Mouse (Mus musculus) heart, postnatal 25 days (tissue): ENCODE measurements at regions not wholly inside any gene's neighbourhood (a gene's known extent, or its start where the extent isn't known, plus 50 kb on each side); places are given as distances from the start of the nearest gene placed in this dataset.

Experiments
- DNase-seq: peaks from one replicate; pipeline ENCODE4 v3.0.0; 2022; ENCODE audit warnings: low spot score
- intact Hi-C: fragments of 180-260 bp; cut with DNase I; formaldehyde crosslinking; loops from one replicate; pipeline ENCODE4 v1.15.1; 2025

DNA sequence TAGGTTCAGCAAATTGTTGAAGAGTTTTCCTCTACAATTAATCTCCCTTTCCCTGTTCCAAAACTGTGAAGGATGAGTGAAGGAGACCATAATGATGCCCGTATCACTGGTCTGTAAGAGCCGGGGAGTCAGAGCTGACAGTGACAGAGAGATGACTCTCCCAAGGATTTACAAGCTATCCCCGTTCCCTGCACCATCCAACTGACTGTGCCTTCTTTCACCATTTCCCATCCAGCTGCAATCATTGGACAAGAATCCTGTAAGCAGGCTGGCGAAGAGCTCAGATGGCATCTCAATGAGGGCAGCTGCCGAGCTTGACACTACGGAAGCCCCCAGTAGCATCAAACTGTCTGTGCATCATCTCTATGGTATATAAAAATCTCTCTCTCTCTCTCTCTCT, 133.1 kb downstream of the Irs2 start:
- intact Hi-C loops = no loop called here

DNA sequence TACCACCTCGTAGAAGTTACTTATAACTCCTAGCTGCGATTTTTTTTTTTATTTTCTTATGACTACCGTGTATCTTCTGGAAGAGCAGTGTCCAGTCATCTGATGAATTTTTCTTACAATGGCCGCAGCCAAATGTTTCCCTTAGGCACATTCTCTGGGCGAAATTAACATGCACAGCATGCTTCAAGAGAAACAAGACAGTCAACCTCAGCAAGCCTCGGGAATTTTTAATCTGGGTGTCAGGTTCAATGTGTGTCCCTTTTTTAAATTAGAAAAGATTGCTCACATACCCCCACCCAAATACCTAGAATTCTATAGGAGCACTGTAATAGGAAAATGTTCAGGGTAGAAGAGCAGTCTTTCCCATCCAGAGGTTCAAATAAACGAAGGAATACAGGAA, 136.8 kb downstream of the Irs2 start:
- intact Hi-C loops = no loop called here
- DNase-seq = no peak

More for the DNA sequence above, 133.1 kb downstream of the Irs2 start:
- DNase-seq = no peak

DNA sequence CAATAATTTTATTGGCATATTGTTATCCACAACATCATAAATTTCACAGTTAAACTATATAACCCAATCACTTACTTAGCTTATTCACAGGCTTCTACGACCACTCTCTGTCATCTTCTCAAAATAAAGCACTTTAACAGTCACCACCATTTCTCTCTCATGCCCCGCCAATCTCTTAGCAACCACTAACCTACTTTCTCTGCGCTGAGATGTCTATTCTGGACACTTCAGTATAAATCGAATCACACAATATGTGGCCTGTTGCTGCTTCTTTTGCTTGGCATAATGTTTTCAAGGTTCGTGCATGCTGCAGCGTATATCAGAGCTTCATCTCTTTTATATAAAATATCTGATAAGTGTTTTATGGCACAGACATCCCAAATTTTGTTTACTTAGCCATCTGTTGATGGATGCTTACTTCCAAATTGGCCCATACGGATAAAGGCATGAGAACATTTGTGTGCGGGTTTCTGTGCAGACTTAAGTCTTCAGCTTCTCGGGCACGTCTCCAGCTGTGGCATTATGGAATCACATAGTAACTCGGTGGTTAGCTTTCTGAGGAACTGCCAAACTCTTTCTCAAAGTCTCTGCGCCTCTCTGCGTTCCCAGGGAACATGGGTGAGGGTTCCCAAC, 137.7 kb downstream of the Irs2 start:
- intact Hi-C loops = no loop called here
- no peak for DNase-seq

DNA sequence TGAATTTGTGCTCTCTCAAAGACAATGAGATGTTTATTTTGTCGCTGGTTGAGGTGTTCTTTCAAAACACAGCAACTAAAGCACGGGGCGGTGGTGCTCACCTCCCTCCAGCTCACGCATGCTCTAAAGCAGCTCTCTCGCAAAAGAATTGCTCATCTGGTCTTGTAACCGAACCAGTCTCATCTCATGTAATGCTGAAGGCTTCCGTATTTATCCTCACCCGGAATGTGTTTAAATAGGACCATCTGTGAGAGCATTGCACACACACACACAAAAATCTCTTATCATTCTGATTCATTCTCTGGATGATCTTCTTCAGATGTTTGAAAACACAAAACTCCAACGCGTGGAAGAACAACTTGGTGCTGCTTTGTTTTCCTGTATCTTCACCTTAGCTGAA, 138.4 kb downstream of the Irs2 start:
- no peak for DNase-seq
- intact Hi-C loops = no loop called here

DNA sequence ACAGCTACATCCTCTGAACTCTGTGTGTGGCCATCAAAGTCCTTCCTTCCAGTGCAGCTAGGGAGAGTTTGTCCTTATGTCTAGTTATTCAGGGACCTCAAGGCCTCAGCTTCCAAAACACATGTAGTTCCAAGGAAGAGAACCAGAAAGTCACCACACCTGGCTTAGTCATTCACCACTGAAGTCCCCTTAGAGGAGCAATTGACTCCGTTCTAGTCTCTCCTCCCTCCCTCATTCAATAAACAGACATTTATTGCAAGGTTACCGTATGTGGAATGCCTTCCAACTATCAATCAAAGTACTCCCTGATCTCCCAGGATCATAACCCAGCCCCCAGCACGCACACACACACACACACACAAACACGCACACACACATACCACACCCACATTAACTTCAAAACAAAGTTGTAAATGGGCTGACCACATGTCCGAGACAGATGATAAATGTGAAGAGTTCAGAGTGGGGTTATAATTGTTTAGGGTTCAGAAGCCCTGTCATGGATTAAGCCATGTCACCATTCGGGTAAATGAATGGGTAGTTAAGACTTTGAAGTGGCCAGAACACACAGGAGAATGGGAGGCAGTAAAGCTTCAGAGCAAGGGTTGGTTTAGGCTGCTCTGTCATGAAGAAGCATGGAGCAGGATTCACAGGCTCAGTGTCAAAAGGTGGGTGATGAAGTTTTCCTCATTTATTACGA, 141.4 kb downstream of the Irs2 start:
- DNase-seq = no peak
- intact Hi-C loops = no loop called here

DNA sequence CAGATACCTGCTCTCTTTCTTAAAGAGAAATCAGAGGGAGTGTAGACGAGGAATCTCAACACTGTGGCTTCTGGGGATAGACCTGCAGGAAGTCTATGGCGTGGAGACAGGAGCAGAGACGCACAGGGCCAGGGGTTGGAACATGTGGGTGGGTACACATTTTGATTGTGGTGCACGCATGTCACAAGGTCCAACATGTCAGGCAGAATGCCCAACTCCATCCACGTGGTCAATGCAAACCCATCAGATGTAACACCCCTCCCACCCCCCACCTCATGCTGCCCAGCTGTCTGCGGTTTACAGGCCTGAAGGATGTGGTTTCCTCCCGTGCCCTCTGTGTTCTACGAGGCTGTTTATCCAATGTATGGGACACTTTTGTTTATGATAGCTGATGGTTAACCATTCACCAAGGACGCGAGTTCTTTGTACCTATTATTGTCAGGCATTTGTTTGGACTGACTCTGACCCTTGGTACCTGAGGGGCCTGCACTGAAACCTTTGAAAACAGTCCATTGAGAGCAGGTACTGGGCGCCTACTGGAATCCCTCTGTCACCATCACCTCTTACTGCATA, 142.2 kb downstream of the Irs2 start:
- DNase-seq = no peak
- intact Hi-C loops = no loop called here

DNA sequence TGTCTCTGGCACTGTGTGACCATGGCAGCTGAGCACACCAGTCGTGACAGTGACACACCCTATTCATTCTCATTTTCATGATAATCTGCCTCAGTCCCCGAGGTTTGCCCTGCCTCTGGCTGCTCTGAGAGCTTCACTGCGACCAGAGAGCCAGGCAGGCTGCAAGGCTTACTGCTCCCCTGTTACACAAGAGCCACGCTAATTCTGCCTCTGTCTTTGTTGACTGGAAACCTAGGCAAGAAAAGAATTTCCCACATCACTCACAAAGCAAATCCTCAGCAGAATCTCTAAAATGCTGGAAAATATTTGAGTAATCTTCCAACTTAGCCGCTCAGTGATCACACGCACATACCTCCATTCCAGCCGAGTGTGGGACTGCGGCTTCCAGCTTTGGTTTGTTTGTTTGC, 142.8 kb downstream of the Irs2 start:
- DNase-seq = no peak
- intact Hi-C loops = no loop called here

DNA sequence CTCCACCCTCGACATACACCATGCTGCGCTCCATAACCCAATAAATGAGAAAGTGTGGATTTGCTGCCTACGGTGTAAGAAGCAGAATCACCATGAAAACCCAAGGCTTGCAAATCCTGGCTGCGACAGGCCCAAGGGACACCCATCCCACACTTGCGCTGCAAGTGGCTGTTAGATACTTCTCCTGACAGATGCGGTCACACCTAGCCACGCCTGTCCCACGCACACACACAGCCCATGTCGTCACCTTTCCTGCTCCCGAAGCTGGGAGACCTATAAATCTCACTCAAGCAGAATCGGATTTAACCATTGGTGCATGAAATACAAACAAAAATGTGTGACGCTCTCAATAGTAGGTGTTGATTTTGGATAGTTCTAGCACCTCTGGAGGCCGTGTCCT, 145.8 kb downstream of the Irs2 start:
- intact Hi-C loops = no loop called here
- DNase-seq = no peak

DNA sequence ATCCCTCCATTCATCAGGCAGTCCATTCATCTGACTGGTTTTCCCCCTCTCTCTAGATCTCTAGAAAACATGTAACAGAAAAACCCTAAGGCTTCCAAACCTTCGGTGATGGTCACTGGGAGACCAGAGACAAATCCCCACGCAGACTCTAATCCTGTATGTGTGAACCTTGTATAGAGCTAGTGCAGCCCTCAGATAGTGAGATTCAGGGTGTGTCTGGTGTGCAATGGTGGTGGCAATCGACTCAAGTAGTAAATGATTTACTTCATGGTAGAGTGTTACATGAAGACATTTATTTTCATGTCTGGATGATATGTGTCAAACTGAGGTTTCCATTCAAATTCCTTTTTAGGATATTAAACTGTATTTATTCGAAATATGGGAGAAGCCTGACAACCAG, 147.4 kb downstream of the Irs2 start:
- intact Hi-C loops = no loop called here
- DNase-seq = no peak

DNA sequence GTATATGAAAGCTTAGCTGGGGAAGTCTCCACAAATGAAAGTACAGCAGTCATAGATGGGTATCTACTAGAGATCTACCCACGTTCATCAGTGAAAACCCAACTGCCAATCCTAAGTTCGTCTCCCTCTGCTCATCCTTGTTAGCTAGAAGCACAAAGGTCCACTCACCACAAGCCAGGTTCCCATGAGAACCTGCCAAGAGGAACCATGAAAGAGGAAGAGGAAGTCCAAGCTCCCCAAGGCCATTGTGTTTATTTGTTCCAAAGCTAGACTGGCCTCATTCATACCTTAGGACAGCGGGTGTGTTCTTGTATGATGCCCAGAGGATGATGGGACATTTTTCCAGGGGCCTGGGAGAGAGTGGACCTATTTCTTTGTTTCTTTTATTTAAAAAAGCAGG, 150.4 kb downstream of the Irs2 start:
- intact Hi-C loops = no loop called here
- DNase-seq = no peak

DNA sequence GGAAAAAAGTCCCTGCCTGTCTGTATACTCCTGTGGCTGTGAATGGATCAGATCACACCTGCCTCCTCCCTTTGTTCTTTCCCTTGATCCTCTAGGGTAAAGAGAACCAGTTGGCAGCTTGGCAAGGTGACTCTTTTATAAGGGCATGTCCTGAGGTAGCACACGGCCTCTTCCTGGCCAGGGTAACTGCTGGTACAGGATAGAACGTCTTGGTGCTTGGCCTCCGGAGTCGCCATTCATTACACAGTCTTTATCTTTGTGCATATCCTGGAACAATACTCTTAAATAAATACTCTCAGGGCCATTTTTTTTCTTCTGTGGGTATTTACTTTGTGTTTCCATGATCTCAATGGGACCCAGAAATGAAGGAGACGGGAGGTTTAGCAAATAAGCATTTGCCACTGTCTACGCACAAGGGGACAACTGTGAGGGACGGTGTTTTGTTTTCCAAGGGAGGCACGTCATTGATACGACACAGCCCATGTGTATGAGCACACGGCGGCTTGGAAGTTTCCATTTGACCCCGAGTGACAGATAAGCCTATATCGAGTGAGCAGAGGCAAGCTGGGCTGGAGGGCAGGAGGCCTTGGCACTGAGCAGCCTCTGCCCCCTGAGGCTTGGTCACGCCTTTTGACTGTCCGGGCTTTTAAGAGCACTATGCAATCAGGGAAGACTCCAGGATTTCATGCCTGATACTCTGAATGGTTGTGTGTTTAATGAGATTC, 151.1 kb downstream of the Irs2 start:
- intact Hi-C loops = no loop called here
- no peak for DNase-seq

DNA sequence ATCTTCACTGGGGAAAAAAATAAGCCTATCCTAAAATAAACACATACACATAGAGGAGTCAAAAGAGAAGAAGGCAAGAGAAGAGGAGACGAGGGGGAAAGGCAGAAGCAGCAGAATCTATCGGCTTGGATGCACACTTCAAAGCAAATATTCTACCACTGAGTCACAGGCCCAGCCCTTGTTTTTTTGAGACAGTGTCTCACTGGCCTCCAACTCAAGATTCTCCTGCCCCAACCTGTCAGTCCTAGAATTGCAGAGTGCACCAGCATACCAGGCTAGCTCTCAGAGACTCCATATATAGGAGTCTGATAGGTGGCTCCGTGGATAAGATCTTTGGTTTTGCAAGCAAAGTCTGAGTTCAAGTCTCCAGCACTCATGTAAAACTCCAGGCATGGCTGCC, 152.6 kb downstream of the Irs2 start:
- DNase-seq = no peak
- intact Hi-C loops = no loop called here

DNA sequence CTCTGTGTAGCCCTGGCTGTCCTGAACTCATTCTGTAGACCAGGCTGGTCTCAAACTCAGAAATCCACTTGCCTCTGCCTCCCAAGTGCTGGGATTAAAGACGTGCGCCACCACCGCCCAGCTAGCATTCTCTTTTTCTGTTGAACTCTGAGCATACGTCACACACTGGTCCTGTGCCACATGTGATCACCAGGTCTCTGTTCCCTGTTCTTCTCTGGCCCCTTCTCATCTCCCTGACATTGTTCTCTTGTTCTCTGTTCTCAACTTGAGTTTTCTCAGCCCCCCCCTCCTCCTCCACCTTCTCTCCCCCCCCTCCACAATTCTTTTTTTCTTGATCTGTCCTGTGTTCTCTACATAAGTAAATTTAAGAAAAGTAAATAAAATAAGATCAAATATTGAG, 153.1 kb downstream of the Irs2 start:
- intact Hi-C loops = no loop called here
- no peak for DNase-seq

DNA sequence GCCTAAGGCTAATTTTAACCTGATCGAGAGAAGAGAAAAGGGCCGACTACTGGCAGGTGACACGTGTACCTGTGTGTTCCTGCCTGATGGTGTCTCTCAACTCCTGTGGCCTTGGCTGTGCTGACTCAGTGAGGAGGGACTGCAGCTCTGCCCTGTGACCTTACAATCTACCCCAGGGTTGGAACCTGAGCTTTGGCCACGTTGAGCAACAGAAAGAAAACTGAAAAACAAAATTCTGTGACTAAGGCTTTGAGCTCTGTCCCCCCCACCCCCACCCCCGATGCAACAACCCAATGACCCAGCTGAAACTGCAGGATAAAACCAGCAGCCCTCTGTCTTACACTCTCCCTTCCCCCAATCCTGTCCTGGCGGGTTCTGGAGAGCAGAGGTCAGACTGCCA, 153.7 kb downstream of the Irs2 start:
- intact Hi-C loops = no loop called here
- DNase-seq = no peak

DNA sequence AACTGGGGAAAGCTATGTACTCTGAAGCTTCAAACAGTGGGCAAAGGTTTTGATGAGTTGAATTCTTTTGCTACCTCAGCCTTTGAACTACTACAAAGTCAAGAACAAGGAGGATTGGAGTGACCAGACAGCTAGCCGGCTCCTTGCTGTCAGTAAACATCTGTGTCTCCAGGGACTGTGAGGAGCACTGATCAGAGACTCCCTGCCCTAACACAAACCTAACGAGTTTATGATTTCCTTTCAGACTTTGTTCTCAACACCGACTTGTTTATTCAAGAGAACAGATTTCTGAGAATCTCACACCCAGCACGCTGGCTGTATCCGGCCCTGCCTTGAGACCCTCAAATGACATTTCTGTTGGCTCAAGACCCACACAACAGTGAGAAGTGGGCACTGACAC, 154.4 kb downstream of the Irs2 start:
- no peak for DNase-seq

DNA sequence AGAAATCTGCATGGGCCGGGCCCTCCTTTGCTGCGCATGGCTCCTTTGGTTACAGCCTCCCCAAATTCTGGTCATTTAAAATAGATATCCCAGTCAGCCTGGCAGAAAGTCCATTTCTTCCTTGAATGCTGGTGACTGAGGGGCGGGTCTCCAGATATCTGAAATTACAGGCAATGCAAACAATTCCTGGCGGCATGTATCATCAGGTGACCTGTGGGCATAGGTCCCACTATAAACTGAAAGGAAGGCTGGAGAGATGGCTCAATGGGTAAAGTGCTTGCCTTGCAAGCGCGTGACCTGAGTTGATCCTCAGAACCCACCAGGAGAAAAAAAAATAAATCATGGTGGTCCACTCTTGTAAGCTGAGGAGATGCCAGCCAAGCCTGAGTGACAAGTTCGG, 158.3 kb downstream of the Irs2 start:
- DNase-seq = no peak
- intact Hi-C loops = no loop called here

More for the DNA sequence above, 154.4 kb downstream of the Irs2 start:
- intact Hi-C loops = no loop called here

DNA sequence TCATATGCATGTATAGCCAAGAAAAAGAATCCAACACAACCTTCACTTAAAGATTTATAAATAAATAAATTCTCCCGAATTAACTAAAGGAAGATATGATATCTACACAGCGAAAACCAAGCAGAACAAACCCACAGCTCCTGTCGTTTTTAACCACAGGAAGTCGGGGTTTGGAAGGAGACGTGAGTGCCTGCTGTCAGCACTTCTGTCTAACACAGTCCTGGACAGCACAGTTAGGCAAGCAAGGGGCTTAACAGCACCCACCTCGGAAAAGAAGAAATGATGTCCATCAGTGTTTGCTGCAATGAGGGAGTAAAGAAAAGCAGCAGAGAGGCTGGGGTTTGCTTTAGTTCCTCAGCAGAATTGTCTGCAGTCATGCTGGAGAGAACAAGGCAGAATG, 162.7 kb downstream of the Irs2 start:
- intact Hi-C loops = no loop called here

DNA sequence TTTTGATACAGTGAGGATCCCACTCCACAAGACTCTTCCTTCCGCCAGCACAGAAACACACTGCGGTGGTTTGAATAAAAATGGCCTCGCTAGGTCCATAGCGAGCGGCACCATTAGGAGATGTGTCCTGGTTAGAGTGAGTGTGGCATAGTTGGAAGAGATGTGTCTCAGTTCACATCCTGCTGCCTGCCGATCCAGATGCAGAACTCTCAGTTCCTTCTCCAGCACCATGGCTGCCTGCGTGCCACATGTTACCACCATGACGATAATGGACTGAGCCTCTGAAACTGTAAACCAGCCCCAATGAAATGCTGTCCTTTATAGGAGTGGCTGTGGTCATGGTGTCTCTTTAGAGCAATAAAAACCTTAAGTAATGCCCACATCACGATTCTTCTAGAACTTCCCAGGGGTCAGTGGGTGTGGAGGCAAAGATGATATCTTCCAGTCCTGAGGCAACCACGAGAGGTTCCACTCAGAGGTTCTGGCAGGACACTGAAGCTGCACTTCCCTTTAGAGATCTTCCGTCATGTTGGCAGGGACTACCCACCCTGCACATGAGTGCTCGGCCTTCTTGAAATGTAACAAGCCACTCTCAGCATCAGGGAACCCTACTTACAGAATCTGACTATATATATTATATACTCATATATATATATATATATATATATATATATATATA, 167.3 kb downstream of the Irs2 start:
- intact Hi-C loops = no loop called here

More for the DNA sequence above, 162.7 kb downstream of the Irs2 start:
- DNase-seq = no peak

DNA sequence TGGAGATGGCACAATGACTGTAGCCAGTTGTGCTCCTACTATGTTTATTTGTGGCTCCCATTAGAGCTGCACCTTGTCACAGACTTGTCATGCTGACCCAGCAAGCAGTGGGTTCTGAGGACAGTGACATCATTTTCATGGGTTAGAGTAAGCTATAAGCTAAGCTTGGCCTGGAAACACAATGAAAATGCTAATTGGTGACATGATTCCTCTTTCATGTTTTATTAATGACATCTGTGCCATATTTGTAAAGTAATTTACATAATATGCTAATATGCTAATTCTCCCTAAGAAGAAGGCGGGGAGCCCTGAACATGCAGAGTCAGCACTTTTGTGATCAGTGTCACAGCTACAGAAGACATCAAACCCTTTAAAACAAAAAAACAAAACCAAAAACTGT, 168.2 kb downstream of the Irs2 start:
- intact Hi-C loops = no loop called here
- DNase-seq = no peak

More for the DNA sequence above, 167.3 kb downstream of the Irs2 start:
- no peak for DNase-seq

DNA sequence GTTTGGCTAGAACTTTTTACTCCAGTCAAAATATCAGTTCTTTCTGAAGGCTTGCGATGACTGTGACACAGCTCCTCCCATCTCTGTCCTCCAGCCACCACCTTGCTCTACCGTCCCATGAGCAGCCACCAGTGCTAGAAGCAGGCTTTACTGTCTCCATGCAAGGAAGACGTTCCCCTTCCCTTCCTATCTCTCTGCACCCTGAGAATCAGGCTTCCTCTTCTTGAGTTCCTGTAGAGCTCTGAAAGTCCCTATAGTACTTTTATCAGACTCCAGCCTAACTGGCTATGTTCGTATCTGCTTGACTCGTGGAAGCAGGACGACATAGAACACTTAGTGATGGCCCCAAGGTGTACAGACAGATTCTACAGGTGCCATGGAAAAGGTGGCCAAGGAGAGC, 173.2 kb downstream of the Irs2 start:
- no peak for DNase-seq
- intact Hi-C loops = no loop called here

DNA sequence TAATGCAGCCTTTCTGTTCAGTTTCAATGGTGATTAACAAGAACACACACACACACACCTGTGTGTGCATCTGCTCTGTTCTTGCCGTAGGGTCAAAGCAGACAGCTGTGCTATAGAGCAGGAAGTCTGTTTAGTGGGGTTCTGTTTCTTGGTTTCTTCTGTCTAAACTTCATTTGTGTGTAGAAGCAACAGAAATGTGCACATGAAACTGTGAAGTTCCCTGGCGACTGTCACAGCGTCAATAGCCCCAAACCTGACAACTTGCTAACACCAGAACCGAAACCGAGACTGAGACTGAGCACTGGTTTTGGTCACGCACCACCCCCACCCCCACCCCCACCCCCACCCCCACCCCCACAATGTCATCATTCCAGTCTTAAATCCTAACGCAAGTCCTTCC, 176.4 kb downstream of the Irs2 start:
- intact Hi-C loops = no loop called here
- no peak for DNase-seq
